Mouse (Mus musculus): ENCODE data around the gene Sdccag8.

Sdccag8 gene

GRCm38 (mm10) chr1:176814591-176815062, at the start of gene Sdccag8:
Gene Sdccag8 (plus strand): TSS chr1:176814660.
- peak; percentile 93 for DNase-seq (ENCODE audit: low spot score)

GRCm38 (mm10) chr1:176774533-176774932, 39.9 kb upstream of the Sdccag8 start:
- no peak for DNase-seq (ENCODE audit: low spot score)

- DNase-seq (ENCODE audit: low spot score) = no peak
Measured at GRCm38 (mm10) chr1:176789326-176789725, 25.1 kb upstream of the Sdccag8 start.

GRCm38 (mm10) chr1:176792175-176792574, 22.3 kb upstream of the Sdccag8 start:
- no peak for DNase-seq (ENCODE audit: low spot score)

GRCm38 (mm10) chr1:176798673-176799072, 15.8 kb upstream of the Sdccag8 start:
- DNase-seq (ENCODE audit: low spot score) = no peak

- no peak for DNase-seq (ENCODE audit: low spot score)
Measured at GRCm38 (mm10) chr1:176800728-176801365, 13.6 kb upstream of the Sdccag8 start.

- no peak for DNase-seq (ENCODE audit: low spot score)
Measured at GRCm38 (mm10) chr1:176810161-176810560, 4.3 kb upstream of the Sdccag8 start.

GRCm38 (mm10) chr1:176811892-176812291, 2.6 kb upstream of the Sdccag8 start:
- DNase-seq (ENCODE audit: low spot score) = no peak

- DNase-seq (ENCODE audit: low spot score) = no peak
Measured at GRCm38 (mm10) chr1:176812491-176813291, 1.8 kb upstream of the Sdccag8 start.

GRCm38 (mm10) chr1:176813292-176814035, 996 bp upstream of the Sdccag8 start:
- peak; percentile 78 for DNase-seq (ENCODE audit: low spot score)

- DNase-seq (ENCODE audit: low spot score) = peak; percentile 97
Measured at GRCm38 (mm10) chr1:176814036-176814420, 432 bp upstream of the Sdccag8 start, which contains the start of gene Cep170. Gene Cep170 (minus strand): TSS chr1:176814067.

- no peak for DNase-seq (ENCODE audit: low spot score)
Measured at GRCm38 (mm10) chr1:176816728-176817127, 2.3 kb downstream of the Sdccag8 start.

GRCm38 (mm10) chr1:176818147-176818546, 3.7 kb downstream of the Sdccag8 start:
- no peak for DNase-seq (ENCODE audit: low spot score)

- no peak for DNase-seq (ENCODE audit: low spot score)
Measured at GRCm38 (mm10) chr1:176818763-176819162, 4.3 kb downstream of the Sdccag8 start.

GRCm38 (mm10) chr1:176821929-176822328, 7.5 kb downstream of the Sdccag8 start:
- DNase-seq (ENCODE audit: low spot score) = no peak

- no peak for DNase-seq (ENCODE audit: low spot score)
Measured at GRCm38 (mm10) chr1:176822949-176823348, 8.5 kb downstream of the Sdccag8 start.

GRCm38 (mm10) chr1:176823889-176824288, 9.4 kb downstream of the Sdccag8 start:
- DNase-seq (ENCODE audit: low spot score) = no peak

GRCm38 (mm10) chr1:176824611-176825010, 10.2 kb downstream of the Sdccag8 start:
- DNase-seq (ENCODE audit: low spot score) = no peak

GRCm38 (mm10) chr1:176825084-176825483, 10.6 kb downstream of the Sdccag8 start:
- no peak for DNase-seq (ENCODE audit: low spot score)

GRCm38 (mm10) chr1:176826186-176826585, 11.7 kb downstream of the Sdccag8 start:
- DNase-seq (ENCODE audit: low spot score) = no peak

GRCm38 (mm10) chr1:176826931-176827330, 12.5 kb downstream of the Sdccag8 start:
- DNase-seq (ENCODE audit: low spot score) = no peak

- DNase-seq (ENCODE audit: low spot score) = peak; percentile 8
Measured at GRCm38 (mm10) chr1:176827365-176827764, 12.9 kb downstream of the Sdccag8 start.

All from yolk sac, embryonic 10.5 days (tissue).